Mouse (Mus musculus) heart, embryonic 14.5 days (tissue): ENCODE measurements around the gene Slc30a2. TPM values are rescaled to one million over a fixed set of nuclear protein-coding genes. Genes with fewer than 3 reads are reported as not detected.
"Not testable (repeated sequence)": the region's sequence is repeated elsewhere in the genome, so short reads cannot be mapped to it uniquely, and the experiment has no call there.

ENCODE experiments used
- ATAC-seq: fragments of 200-750 bp; cut with Nextera tagmentation; 2 replicates; pipeline ENCODE4 v1.8.0; 2017; ENCODE audit warnings: low read depth, moderate TSS enrichment; ENCODE audit not compliant: insufficient number of reproducible peaks, insufficient read depth, low FRiP score
- H3K27ac ChIP-seq, 2 experiments: fragments of 200-500 bp in 1 of 2; fragments of 300-500 bp in 1 of 2; sonication (generic) in 1 of 2; replicated peaks in 1 of 2; 2 replicates each; pipeline ENCODE4 v1.5.1; 2012 to 2014; ENCODE audit warnings: low read depth in 2 of 2, low read length in 2 of 2, control low read depth in 1 of 2, mild to moderate bottlenecking in 1 of 2, mixed read lengths in 1 of 2; ENCODE audit not compliant: control insufficient read depth in 1 of 2, insufficient read depth in 1 of 2
- H3K27me3 ChIP-seq: fragments of 300-500 bp; sonication (generic); 2 replicates; pipeline ENCODE4 v1.6.1; 2014; ENCODE audit warnings: mild to moderate bottlenecking, low read length, control low read depth; ENCODE audit not compliant: control insufficient read depth, insufficient read depth
- H3K36me3 ChIP-seq: fragments of 300-500 bp; sonication (generic); 2 replicates; pipeline ENCODE4 v1.6.1; 2014; ENCODE audit warnings: mild to moderate bottlenecking, control low read depth, low read length, mixed read lengths; ENCODE audit not compliant: control insufficient read depth, insufficient read depth
- H3K4me1 ChIP-seq, 2 experiments: fragments of 200-500 bp in 1 of 2; fragments of 300-500 bp in 1 of 2; sonication (generic) in 1 of 2; 2 replicates each; pipeline ENCODE4 v1.6.1; 2012 to 2014; ENCODE audit warnings: low read length in 2 of 2, control low read depth in 1 of 2, mixed read lengths in 1 of 2; ENCODE audit not compliant: control insufficient read depth in 2 of 2, insufficient read depth in 2 of 2
- H3K4me2 ChIP-seq: fragments of 300-500 bp; sonication (generic); 2 replicates; pipeline ENCODE4 v1.6.1; 2014; ENCODE audit warnings: mild to moderate bottlenecking, low read length
- H3K4me3 ChIP-seq, 2 experiments: fragments of 200-500 bp in 1 of 2; fragments of 300-500 bp in 1 of 2; sonication (generic) in 1 of 2; 2 replicates each; pipeline ENCODE4 v1.5.1; 2012 to 2014; ENCODE audit warnings: low read length in 2 of 2, mild to moderate bottlenecking in 2 of 2, control low read depth in 1 of 2, low read depth in 1 of 2, moderate library complexity in 1 of 2; ENCODE audit not compliant: control insufficient read depth in 1 of 2, insufficient read depth in 1 of 2
- H3K9ac ChIP-seq: fragments of 300-500 bp; sonication (generic); 2 replicates; pipeline ENCODE4 v1.6.1; 2014; ENCODE audit warnings: mild to moderate bottlenecking, low read length
- H3K9me3 ChIP-seq: fragments of 300-500 bp; sonication (generic); 2 replicates; pipeline ENCODE4 v1.6.1; 2016; ENCODE audit warnings: low read length, control low read depth; ENCODE audit not compliant: control insufficient read depth
- WGBS: fragments of 180-500 bp; shearing (Covaris S2); extraction: QIAGEN DNeasy Blood & Tissue Kit; methylation state at CpG from one replicate; pipeline ENCODE4 v1.1.7; 2014; 5-methylcytosine and 5-hydroxymethylcytosine counted together
- polyA plus RNA-seq: library from polyadenylated mRNA; unstranded; fragments of >200 nt; fragmentation: Nextera tagmentation; extraction: Ambion mirVana; gene quantifications from 2 replicates; pipeline ENCODE4 v1.2.1, GENCODE M21; 2014

Gene Slc30a2
- polyA plus RNA-seq, 1 experiment from 2014 or later = 0.08 TPM

DNA sequence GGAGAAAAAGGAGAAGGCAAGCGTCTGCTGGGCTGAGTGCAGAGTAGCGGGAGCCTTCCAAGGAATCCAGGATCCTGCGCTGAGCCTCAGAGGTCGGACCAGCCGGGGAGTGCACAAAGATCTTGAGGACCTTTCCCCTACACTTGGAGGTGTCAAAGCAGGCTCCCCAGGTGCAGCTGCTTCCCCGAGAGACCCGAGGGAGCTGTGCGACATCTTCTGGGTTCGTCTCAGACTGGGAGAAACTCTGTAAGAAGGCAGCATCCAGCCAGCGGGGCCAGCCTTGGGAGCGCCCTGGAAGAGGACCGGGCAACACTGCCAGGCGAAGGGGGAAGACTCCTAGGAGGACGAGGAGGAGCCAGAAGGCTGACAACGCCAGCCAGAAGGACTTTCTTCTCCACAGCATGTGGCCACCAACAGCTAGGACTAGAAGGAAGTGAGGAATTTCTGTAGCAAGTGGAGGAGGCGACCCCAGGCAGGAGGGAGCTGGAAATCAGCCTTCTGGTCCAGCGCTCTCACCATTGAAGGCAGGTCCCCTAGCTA, 28.4 kb downstream of the Slc30a2 start:
- Histone ChIP-seq H3K9me3 (no peaks in the 10 kb centered on the region), H3K27me3 (peaks cover 30% of the 10 kb centered on the region), H3K36me3 (no peaks in the 10 kb centered on the region), H3K27ac (no peak overlapping the region), H3K4me1 (peaks cover 14 to 24% of the 10 kb centered on the region in 2 experiments; a peak in 3 of 4 replicates), H3K4me2 (peak overlapping the region; percentile 92), H3K9ac (peak overlapping the region; percentile 68), H3K4me3 (peak overlapping the region; percentile 54 to 62)
- WGBS = under 1% methylated on average over 17 of the region's 17 CpGs
- no peak for ATAC-seq

DNA sequence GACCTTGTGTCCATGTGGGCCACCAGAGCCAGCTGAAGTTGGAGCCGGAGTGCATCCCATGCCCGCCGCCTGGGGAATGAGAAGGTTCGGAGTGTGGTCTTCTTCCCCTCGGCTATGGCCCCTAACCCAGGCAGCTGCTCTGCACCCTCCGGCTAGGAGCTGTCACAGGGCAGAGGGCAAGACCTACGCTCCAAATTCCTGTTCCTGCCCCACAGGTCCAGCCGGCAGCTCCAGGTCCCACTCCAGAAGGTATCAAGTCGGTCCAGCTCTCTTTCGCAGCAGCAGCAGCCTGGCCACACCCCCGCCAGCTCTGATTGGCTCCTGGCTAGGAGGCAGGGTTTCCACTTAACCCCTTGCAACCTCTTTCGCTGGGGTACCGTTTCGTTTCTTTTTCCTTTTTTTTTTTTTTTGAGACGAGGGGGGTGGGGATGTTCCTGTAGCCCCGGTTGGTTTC, 29.3 kb downstream of the Slc30a2 start:
- WGBS = under 1% methylated on average over 16 of the region's 16 CpGs
- Histone ChIP-seq H3K9me3 (no peaks in the 10 kb centered on the region), H3K4me1 (peaks cover 14 to 24% of the 10 kb centered on the region in 2 experiments; a peak in 3 of 4 replicates), H3K4me3 (peak overlapping the region; percentile 54 to 62), H3K9ac (peak overlapping the region; percentile 68), H3K27me3 (peaks cover 30% of the 10 kb centered on the region), H3K36me3 (no peaks in the 10 kb centered on the region), H3K27ac (peak overlapping the region in 1 of 2 experiments; percentile 48; a peak in 1 of 4 replicates), H3K4me2 (peak overlapping the region; percentile 92)
- peak; percentile 57; the same call in 1 of the 2 replicates for ATAC-seq

DNA sequence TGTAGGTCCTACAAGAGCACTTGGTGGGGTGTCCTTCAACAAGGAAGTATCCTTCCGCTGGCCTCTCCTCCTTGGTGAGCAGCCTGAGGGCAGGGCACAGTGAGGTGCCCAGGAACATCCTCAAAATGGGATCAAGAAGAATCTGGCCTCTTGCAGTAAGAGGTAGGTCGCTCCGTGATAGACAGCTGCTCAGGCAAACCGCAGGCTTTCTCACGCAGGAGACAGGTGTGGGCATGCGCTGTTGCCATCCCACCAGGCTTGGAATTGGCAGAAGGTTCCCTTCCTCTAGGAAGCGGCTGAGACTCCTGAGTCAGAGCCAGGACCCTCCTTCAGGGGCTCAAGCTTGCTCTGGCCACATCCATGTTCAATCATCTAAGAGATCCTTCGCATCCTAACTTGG, 30.3 kb downstream of the Slc30a2 start:
- Histone ChIP-seq H3K4me2 (no peak overlapping the region), H3K4me1 (peaks cover 17 to 26% of the 10 kb centered on the region in 2 experiments; a peak in 3 of 4 replicates), H3K36me3 (no peaks in the 10 kb centered on the region), H3K9me3 (no peaks in the 10 kb centered on the region), H3K27me3 (peaks cover 30% of the 10 kb centered on the region), H3K9ac (no peak overlapping the region), H3K27ac (no peak overlapping the region), H3K4me3 (no peak overlapping the region)
- WGBS = 82% methylated on average over 8 of the region's 8 CpGs
- no peak for ATAC-seq

DNA sequence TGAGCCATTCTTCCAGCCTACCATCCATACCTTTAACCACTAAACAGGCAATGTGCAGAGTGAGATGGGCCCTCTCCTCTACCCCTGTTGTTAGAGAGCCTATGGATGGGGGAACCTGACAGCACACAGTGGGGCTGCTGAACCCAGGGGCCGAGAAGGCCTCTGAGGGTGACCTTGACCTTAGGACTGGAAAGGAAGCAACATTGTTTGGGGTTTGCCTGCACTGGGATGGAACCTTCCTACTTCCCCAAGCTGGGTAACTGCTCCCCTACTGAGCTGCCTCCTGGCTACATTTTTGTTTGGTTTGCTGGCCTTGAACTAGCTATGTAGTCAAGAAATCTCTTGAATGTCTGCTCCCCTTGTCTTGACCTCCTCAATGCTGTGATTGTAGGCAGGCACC, 31.3 kb downstream of the Slc30a2 start:
- Histone ChIP-seq H3K27ac (no peak overlapping the region), H3K4me2 (no peak overlapping the region), H3K9me3 (no peaks in the 10 kb centered on the region), H3K9ac (no peak overlapping the region), H3K36me3 (no peaks in the 10 kb centered on the region), H3K4me3 (no peak overlapping the region), H3K27me3 (peaks cover 30% of the 10 kb centered on the region), H3K4me1 (peaks cover 21 to 35% of the 10 kb centered on the region in 2 experiments; a peak in 3 of 4 replicates)
- WGBS = 64% methylated on average over 1 of the region's 1 CpGs
- ATAC-seq = no peak

DNA sequence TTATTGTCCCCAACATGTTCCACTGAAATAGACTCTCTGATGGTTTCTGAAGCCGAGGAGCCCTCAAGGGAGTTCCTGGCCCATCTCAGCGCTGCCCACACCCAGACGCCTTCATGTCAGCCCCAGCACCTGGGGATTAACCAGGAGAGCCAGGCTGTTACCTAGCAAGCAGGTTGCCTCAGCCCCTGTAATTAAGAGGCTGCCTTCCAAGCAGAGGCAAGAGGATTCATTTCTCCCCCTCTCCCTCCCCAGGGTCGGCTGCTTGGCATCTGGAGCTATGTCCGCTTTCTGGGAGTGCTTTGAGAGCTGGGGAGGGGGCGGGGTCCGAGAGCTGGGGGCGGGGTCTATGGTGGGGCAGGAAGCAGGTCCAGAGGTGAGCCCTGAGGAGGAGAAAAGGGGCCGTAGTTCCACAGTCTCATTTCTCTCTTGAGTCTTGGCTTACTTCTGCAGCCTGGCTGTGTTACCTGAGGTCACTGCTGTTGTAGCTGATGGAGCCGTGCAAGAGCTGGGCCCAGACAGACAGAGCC, 35.2 kb downstream of the Slc30a2 start:
- no peak overlapping the region for H3K4me3 ChIP-seq
- H3K27me3 ChIP-seq = no peaks in the 10 kb centered on the region
- H3K4me2 ChIP-seq = no peak overlapping the region
- H3K4me1 ChIP-seq = peaks cover 9 to 12% of the 10 kb centered on the region in 2 experiments; a peak in 3 of 4 replicates
- H3K36me3 ChIP-seq = no peaks in the 10 kb centered on the region
- ATAC-seq = no peak
- H3K9me3 ChIP-seq = no peaks in the 10 kb centered on the region
- H3K27ac ChIP-seq = no peak overlapping the region
- WGBS = 36% methylated on average over 9 of the region's 10 CpGs
- no peak overlapping the region for H3K9ac ChIP-seq

DNA sequence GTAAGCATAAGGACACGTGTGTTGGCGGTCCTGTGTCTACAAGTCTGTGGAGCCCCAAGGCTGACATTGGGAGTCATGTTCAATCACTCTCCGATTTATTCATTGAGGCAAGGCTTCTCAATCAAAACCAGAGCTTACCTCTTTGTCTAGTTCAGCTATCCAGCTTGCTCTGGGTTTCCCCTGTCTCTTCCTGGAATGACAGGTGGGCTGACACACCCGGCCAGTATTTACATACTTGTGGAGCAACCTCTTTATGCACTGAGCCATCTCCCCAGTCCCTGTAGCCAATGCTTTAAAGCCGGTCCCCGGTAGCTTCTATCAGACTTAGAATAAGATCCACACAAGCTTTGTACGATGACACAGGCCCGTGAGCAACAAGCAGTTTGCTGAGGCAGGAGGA, 36.5 kb downstream of the Slc30a2 start:
- no peak overlapping the region for H3K27ac ChIP-seq
- no peaks in the 10 kb centered on the region for H3K27me3 ChIP-seq
- peaks cover 9 to 12% of the 10 kb centered on the region in 2 experiments; a peak in 3 of 4 replicates for H3K4me1 ChIP-seq
- no peak for ATAC-seq
- H3K9ac ChIP-seq = no peak overlapping the region
- H3K4me2 ChIP-seq = no peak overlapping the region
- H3K9me3 ChIP-seq = no peaks in the 10 kb centered on the region
- no peaks in the 10 kb centered on the region for H3K36me3 ChIP-seq
- 86% methylated on average over 8 of the region's 8 CpGs for WGBS
- H3K4me3 ChIP-seq = no peak overlapping the region

DNA sequence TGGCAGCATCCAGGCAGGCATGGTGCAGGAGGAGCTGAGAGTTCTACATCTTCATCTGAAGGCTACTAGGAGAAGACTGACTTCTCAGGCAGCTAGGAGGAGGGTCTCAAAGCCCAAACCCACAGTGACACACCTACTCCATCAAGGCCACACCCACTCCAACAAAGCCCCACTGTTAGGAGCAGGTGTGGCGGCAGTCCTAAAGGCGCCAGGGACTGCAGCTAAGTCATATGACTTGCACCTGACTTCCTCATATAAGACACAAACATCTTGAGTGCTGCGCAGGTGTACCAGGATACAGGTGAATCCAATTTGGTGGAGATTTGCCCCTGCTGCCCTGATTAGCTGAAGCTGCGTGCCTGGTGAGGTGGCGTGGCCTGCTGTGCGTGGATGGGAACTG, 40.8 kb downstream of the Slc30a2 start, which contains the start of gene Extl1:
Gene Extl1, minus strand, starts transcription at position 101 of the 400 bp plus-strand sequence.
- not testable (repeated sequence) for H3K36me3 ChIP-seq, H3K9me3 ChIP-seq, ATAC-seq, H3K27ac ChIP-seq, H3K4me3 ChIP-seq, H3K27me3 ChIP-seq, H3K4me2 ChIP-seq, H3K4me1 ChIP-seq, H3K9ac ChIP-seq
- 97% methylated on average over 2 of the region's 6 CpGs for WGBS
